Mouse (Mus musculus): Measurements from ENCODE around the gene Pom121l2.

Gene Pom121l2

DNA sequence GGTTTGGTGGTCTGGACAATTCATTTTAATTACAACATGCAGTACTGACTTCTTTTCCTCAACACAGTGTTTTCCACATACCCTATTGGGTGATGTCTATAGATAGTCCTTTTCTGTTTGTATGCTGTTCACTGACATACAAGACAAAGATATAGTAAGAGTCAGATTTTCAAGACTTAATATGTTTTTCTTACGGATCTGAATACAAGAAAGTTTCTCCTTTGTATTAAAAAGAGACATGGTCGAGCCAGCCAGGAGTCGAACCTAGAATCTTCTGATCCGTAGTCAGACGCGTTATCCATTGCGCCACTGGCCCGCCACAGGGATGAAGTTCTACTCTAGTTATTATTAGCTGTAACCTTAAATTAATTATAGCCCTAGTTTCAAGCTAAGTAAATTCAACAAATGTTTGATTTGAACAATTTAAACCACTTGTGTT lies 39.9 kb downstream of the Pom121l2 start:
- DNase-seq: peak; percentile 59 to 68

DNA sequence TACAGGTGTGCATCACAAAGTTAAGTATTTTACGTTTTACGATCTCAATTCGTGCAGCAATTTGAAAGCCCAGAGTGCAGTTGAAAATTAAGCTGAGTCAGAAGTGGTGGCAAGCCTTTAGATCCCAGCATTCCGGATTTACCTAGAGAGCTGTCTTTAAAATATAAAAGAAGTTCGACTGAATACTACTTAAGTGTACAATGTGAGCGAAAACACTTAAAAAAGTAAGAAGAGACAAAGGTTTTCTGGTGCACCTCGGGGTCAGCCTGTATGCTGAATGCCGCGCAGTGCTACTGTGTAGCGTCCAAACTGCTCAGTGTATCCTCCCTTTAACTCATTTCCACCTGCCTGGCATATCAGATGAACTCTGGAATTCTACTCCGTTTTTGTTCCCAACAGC lies 40.6 kb downstream of the Pom121l2 start:
- no peak for DNase-seq

DNA sequence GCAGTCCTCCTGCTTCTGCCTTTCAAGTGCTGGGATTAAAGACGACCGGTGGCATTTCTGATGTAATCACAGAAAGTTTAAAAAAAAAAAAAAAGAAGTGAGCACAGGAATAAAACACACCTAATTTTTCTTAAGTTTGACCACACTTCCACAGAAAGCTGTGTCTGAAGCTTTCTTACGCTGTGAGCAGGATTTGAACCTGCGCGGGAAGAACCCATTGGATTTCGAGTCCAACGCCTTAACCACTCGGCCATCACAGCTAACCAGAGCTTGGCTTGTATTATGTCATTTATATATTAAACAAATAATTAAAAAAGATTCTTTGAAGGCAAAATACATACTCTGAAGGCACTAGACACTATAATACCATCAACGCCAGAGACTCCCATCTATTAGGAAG lies 41.2 kb downstream of the Pom121l2 start:
- peak; percentile 82 to 84 for DNase-seq

DNA sequence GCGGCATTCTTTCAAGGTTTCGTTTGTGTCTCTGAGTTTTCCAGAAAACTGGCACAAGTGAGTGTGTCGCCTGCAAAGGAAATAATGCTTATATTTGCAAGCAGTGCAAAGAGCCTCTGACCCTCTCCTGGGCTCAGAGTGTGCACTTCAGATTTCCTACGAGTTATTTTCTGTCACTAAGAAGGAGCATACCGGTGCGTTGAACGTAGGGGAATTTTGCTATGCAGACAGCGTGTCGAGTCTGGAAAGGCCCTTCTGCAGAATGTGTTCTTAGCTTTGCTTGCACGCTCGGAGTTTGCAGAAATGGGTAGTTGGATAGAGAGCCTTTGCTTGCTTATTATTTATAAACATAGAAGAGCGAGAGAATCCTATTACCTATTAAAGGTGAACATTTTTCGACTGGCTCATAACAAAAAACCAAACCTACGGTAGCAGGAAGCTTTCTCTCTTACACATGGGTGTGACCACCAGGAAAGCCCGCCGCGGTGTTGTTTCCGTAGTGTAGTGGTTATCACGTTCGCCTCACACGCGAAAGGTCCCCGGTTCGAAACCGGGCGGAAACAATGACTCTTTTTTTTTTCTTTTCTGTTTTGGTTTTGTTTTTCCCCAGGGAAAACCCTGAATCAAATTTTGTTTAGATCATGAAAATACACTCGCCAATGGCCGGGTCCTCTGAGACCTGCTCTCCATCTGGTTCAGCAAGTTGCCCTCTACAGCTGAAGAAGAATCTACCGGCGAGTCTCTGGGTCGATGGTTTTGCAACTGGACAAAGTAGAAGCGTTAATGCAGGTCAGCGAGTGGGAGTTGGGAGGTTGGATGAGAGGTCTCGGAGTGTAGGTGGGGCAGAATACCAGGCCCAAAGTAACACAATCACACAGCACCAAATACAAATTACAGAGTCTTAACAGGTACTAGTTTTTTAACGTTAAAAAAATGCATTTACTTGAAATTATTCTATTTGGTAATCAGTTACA lies 45.4 kb downstream of the Pom121l2 start:
- DNase-seq: peak; percentile 81 to 87

DNA sequence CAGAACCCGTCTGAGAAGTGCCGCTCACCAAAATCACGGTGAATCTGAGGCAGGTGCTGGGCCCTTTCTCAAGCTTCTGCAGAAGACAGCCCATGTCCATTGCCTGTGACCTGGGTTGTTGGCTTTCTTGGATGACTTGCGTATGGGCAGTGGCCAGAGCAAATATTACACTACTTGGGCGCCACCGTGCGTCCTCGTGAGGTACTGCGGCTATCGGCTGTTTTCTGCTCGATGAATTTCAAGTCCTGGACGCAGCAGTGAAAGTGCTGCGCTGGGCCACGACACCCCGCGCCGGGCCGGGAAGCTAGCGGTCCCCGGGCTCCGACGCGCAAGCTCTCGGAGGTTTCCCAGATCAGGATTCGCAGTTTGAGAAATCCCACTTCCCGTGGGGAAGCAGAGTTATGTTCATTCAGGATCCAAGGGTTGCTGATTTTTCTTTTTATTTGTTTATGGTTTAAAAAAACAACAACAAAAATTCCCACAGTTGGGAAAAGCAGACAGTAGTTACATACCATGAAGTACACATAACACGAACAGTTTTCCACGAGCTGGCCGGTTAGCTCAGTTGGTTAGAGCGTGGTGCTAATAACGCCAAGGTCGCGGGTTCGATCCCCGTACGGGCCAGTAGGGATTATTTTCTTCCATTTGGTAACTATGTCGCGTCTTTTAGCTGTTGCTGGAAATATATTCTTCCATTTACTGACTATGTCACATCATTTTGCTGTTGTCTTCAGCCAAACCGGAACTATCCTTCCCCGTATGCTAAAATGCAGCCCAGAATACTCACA lies 47.9 kb downstream of the Pom121l2 start:
- peak; percentile 92 to 96 for DNase-seq

DNA sequence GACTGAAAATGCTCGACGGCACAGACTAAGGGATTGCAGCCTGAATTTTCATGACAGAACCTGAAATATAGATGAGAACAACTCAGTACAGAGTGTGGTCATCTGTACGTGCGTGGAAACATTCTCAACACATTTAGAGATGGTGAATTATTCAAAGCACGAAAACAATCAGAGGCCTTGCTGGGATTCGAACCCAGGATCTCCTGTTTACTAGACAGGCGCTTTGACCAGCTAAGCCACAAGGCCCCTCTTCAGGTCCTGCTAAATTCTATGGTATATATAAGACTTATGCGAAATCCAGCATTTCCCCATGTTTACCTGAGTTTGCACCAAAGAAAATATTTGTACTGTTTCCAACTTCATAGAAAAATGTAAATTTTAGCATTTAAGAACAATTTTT lies 48.9 kb downstream of the Pom121l2 start:
- DNase-seq: peak in 1 of 2 experiments; percentile 36

DNA sequence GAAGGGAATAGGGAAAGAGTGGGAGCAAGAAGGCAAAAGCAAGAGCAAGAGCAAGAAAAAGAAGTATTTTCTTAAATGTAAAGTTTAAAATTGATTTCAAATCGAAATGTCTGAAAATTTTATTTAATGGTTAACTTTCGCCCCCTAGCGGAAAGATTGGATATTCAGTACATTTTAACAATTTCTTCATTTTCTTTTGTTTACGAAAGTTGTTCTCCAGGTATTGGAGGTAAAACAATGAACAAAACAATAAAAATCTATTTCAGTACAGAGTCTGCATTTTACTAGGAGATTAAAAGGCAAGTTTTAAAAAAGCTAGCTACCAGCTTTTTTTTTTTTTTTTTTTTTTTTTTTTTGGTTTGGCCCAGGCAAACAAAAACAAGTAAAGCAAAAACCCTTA lies 49.5 kb downstream of the Pom121l2 start:
- DNase-seq: no peak

DNA sequence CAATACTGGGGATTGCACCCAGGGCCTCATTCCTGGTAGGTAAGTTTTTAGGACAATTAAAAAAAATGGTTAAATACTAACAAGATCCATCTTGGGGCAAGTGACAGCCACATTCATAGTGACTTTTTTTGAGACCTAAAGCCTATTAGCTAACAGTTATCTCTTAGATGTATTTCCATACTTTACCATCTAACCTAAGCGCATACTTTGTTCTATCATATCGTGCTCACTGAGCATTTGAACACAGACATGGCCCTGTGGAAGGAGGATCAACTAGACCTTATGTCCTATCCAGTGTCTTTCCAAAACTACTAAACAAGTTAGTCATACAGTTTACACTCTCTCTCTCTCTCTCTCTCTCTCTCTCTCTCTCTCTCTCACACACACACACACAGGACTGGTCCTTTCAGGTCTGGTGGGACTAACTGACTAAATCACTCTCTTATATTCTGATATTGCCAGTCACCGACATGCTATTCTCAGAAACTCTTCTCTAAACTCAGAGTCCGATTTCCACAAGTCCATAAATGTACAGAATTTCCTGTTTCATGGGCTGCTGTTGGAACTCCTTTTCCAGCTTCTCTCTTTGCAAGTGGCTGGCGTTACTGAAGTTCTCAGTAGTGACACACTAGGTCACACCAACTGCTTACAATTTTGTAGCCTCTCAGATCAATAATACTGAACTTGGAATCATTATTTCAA lies 52.9 kb downstream of the Pom121l2 start:
- DNase-seq: no peak

DNA sequence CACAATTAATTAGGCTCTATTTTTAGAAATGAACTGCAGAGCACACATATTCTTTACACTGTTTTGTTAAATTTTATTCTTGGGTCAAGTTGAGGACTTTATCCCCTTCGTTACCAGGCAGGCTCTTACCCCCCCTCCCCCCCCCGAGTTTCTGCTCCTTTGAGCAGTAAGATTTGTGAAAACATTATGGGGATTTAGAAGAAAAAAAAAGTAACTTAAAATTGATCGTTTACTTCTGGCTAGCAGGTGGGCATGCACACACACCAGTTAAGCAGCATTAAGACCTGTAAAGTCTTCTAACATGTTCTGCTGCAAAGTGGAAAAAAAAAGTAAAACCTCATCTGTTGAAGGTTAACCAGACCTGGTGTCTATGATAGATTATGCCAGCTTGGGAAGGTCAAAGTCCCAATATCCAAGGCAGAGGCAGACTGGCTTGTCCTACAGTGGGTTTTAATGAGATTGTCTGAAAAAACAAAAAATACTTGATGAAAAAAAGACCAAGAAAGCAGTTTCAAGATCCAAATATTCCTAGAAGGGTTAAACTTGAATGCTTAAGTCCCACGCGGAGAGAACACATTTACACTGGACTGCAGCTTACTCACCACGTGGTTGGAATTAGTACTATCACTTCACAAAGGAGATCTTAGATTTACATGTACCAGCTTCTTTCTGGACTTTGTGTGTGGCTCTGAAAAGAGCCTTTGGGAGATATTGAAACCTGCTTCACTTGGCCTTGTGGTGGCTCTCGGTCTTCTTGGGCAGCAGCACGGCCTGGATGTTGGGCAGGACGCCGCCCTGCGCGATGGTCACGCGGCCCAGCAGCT lies 53.7 kb downstream of the Pom121l2 start:
- DNase-seq: peak; percentile 38 to 43

DNA sequence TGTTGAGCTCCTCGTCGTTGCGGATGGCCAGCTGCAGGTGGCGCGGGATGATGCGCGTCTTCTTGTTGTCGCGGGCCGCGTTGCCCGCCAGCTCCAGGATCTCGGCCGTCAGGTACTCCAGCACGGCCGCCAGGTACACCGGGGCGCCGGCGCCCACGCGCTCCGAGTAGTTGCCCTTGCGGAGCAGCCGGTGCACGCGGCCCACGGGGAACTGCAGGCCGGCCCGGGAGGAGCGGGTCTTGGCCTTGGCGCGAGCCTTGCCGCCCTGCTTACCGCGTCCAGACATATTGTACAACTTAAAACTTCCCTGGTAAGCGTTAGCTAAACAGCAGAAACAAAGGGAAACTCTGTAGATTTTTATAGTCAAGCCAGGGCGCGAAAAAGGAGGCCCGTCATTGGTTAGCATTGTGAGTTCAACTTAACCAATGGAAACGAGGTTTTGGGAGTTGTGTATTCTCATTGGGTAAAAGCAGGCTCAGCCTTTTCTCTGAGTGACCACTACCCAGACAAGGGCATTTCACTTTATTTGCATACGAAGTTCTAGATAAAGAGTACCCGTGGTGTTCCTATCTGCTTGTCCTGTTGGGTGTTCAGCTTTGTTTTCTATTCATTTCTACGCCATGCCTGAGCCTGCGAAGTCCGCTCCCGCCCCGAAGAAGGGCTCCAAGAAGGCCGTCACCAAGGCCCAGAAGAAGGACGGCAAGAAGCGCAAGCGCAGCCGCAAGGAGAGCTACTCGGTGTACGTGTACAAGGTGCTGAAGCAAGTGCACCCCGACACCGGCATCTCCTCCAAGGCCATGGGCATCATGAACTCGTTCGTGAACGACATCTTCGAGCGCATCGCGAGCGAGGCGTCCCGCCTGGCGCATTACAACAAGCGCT lies 54.5 kb downstream of the Pom121l2 start, which contains the start of the genes Hist1h2ah and Hist1h2bk:
Hist1h2ah (minus strand) TSS at position 302 of the 882 bp plus-strand sequence.
Hist1h2bk (plus strand) TSS at position 604 of the 882 bp plus-strand sequence.
- peak; percentile 81 to 83 for DNase-seq

DNA sequence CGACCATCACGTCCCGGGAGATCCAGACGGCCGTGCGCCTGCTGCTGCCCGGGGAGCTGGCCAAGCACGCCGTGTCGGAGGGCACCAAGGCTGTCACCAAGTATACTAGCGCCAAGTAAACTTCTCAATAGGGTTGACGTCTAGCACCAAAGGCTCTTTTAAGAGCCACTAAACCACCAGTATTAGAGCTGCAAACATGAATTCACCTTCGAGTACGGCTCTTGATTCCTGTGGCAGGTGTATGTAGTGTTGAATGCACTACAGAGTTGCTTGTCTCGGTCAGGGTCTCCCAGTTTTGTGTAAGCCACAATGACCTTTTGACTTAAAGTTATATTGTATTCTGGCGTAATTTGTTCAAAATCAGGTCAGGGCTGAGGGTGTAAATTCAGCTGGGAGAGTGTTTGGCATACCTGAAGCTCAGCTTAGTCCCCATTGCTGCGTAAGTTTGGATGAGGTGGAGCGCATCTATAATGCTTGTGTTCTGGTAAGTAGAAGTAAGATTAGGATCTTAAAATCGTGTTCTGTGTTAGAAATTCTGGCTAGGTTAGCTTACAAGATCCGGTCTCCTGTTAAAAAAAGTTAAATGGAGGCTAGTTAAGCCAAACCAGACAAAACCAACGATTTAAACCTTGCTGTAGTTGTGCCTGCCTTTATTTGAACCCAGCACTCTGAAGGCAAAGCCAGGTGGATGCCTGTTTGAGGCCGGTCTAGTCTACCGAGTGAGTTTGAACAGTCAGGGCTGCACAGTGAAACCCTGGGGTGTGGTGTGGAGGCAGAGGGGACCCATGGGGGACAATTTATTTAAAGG lies 55.4 kb downstream of the Pom121l2 start:
- DNase-seq: no peak

DNA sequence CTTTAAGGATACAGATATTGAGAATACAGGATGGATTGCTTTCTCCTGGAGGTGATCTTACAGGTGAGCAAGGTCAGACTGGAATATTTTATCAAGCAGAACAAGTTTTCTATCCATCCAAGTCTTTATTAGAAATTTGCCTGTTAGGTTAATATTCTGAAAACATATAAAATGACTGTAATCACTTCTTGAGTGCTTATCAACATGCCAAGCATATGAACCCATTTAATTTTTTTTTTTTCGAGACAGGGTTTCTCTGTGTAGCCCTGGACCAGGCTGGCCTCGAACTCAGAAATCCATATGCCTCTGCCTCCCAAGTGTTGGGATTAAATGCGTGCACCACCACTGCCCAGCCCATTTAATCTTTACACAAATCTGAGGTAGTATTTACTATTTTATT lies 56.0 kb downstream of the Pom121l2 start:
- DNase-seq: no peak

DNA sequence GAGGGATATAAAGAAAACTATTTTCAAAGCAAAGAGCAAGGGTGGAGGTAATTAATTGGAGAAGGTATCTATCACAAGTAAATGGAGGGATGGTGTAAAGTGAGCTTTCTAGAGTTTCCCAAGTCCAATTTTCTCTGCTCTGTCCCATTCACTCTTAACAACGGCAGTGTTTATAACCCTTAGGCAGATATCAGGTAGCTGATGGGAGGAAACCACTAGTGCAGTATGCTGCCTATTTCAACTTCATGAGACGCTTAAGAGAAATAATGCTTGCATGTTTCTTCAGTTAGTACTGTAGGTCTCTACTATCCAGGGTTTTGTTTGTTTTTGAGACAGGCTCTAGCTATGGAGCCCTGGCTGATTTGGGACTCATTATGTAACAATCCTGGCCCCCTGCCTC lies 56.4 kb downstream of the Pom121l2 start:
- no peak for DNase-seq
